Mouse (Mus musculus): ENCODE measurements at regions not wholly inside any gene's neighbourhood (a gene's known extent, or its start where the extent isn't known, plus 50 kb on each side); places are given as distances from the start of the nearest gene placed in this dataset.
A peak's percentile ranks its signal among the peaks of the same experiment; 100 is the strongest.

GRCm38 (mm10) chr3:127985165-127985564 is 89.0 kb upstream of the Fam241a start:
- WGBS = 64% methylated on average over 3 of the region's 3 CpGs
- Histone ChIP-seq H3K4me1 (ENCODE audit: control insufficient read depth, insufficient read depth, low read length) (no peaks in the 10 kb centered on the region), H3K9me3 (replicated peaks; ENCODE audit: control insufficient read depth, low read length, poor library complexity, severe bottlenecking) (no peaks in the 10 kb centered on the region), H3K9ac (ENCODE audit: low read depth, low read length) (no peak overlapping the region), H3K4me3 (ENCODE audit: low read depth, low read length) (no peak overlapping the region), H3K27me3 (ENCODE audit: control insufficient read depth, insufficient read depth, low read depth, low read length) (no peaks in the 10 kb centered on the region), H3K4me2 (ENCODE audit: low read length) (no peak overlapping the region), H3K27ac (ENCODE audit: low read length) (no peak overlapping the region), H3K36me3 (ENCODE audit: control insufficient read depth, insufficient read depth, low read length) (no peaks in the 10 kb centered on the region)
- no peak for ATAC-seq

- H3K4me1 ChIP-seq (ENCODE audit: control insufficient read depth, insufficient read depth, low read length) = no peaks in the 10 kb centered on the region
- no peak overlapping the region for H3K9ac ChIP-seq (ENCODE audit: low read depth, low read length)
- H3K27ac ChIP-seq (ENCODE audit: low read length) = no peak overlapping the region
- H3K4me2 ChIP-seq (ENCODE audit: low read length) = no peak overlapping the region
- no peaks in the 10 kb centered on the region for H3K27me3 ChIP-seq (ENCODE audit: control insufficient read depth, insufficient read depth, low read depth, low read length)
- ATAC-seq = no peak
- H3K36me3 ChIP-seq (ENCODE audit: control insufficient read depth, insufficient read depth, low read length) = no peaks in the 10 kb centered on the region
- H3K9me3 ChIP-seq (replicated peaks; ENCODE audit: control insufficient read depth, low read length, poor library complexity, severe bottlenecking) = no peaks in the 10 kb centered on the region
- 79% methylated on average over 6 of the region's 6 CpGs for WGBS
- H3K4me3 ChIP-seq (ENCODE audit: low read depth, low read length) = no peak overlapping the region
Observed at GRCm38 (mm10) chr3:127977240-127977639, 81.1 kb upstream of the Fam241a start.

GRCm38 (mm10) chr3:127970891-127971290 is 74.8 kb upstream of the Fam241a start:
- Histone ChIP-seq H3K27ac (ENCODE audit: low read length) (no peak overlapping the region), H3K9ac (ENCODE audit: low read depth, low read length) (no peak overlapping the region), H3K9me3 (replicated peaks; ENCODE audit: control insufficient read depth, low read length, poor library complexity, severe bottlenecking) (no peaks in the 10 kb centered on the region), H3K36me3 (ENCODE audit: control insufficient read depth, insufficient read depth, low read length) (no peaks in the 10 kb centered on the region), H3K4me1 (ENCODE audit: control insufficient read depth, insufficient read depth, low read length) (no peaks in the 10 kb centered on the region), H3K4me3 (ENCODE audit: low read depth, low read length) (no peak overlapping the region), H3K27me3 (ENCODE audit: control insufficient read depth, insufficient read depth, low read depth, low read length) (no peaks in the 10 kb centered on the region), H3K4me2 (ENCODE audit: low read length) (no peak overlapping the region)
- ATAC-seq = no peak
- 6% methylated on average over 5 of the region's 5 CpGs for WGBS

GRCm38 (mm10) chr3:127967170-127967569 is 71.0 kb upstream of the Fam241a start:
- no peak overlapping the region for H3K9ac ChIP-seq (ENCODE audit: low read depth, low read length)
- 73% methylated on average over 10 of the region's 10 CpGs for WGBS
- no peak for ATAC-seq
- H3K9me3 ChIP-seq (replicated peaks; ENCODE audit: control insufficient read depth, low read length, poor library complexity, severe bottlenecking) = no peaks in the 10 kb centered on the region
- no peaks in the 10 kb centered on the region for H3K36me3 ChIP-seq (ENCODE audit: control insufficient read depth, insufficient read depth, low read length)
- no peaks in the 10 kb centered on the region for H3K27me3 ChIP-seq (ENCODE audit: control insufficient read depth, insufficient read depth, low read depth, low read length)
- H3K27ac ChIP-seq (ENCODE audit: low read length) = no peak overlapping the region
- H3K4me1 ChIP-seq (ENCODE audit: control insufficient read depth, insufficient read depth, low read length) = no peaks in the 10 kb centered on the region
- H3K4me2 ChIP-seq (ENCODE audit: low read length) = no peak overlapping the region
- H3K4me3 ChIP-seq (ENCODE audit: low read depth, low read length) = no peak overlapping the region

GRCm38 (mm10) chr3:127966214-127966613 is 70.1 kb upstream of the Fam241a start:
- H3K36me3 ChIP-seq (ENCODE audit: control insufficient read depth, insufficient read depth, low read length) = no peaks in the 10 kb centered on the region
- no peaks in the 10 kb centered on the region for H3K27me3 ChIP-seq (ENCODE audit: control insufficient read depth, insufficient read depth, low read depth, low read length)
- no peaks in the 10 kb centered on the region for H3K9me3 ChIP-seq (replicated peaks; ENCODE audit: control insufficient read depth, low read length, poor library complexity, severe bottlenecking)
- H3K4me2 ChIP-seq (ENCODE audit: low read length) = no peak overlapping the region
- no peak for ATAC-seq
- no peak overlapping the region for H3K9ac ChIP-seq (ENCODE audit: low read depth, low read length)
- H3K27ac ChIP-seq (ENCODE audit: low read length) = no peak overlapping the region
- no peaks in the 10 kb centered on the region for H3K4me1 ChIP-seq (ENCODE audit: control insufficient read depth, insufficient read depth, low read length)
- WGBS = 79% methylated on average over 4 of the region's 4 CpGs
- H3K4me3 ChIP-seq (ENCODE audit: low read depth, low read length) = no peak overlapping the region

GRCm38 (mm10) chr3:127958919-127959684 is 63.0 kb upstream of the Fam241a start:
- Histone ChIP-seq H3K9me3 (replicated peaks; ENCODE audit: control insufficient read depth, low read length, poor library complexity, severe bottlenecking) (no peaks in the 10 kb centered on the region), H3K4me2 (ENCODE audit: low read length) (no peak overlapping the region), H3K4me1 (ENCODE audit: control insufficient read depth, insufficient read depth, low read length) (no peaks in the 10 kb centered on the region), H3K27ac (ENCODE audit: low read length) (no peak overlapping the region), H3K27me3 (ENCODE audit: control insufficient read depth, insufficient read depth, low read depth, low read length) (no peaks in the 10 kb centered on the region), H3K4me3 (ENCODE audit: low read depth, low read length) (no peak overlapping the region), H3K36me3 (ENCODE audit: control insufficient read depth, insufficient read depth, low read length) (no peaks in the 10 kb centered on the region), H3K9ac (ENCODE audit: low read depth, low read length) (no peak overlapping the region)
- ATAC-seq = no peak
- 13% methylated on average over 13 of the region's 13 CpGs for WGBS

- no peaks in the 10 kb centered on the region for H3K4me1 ChIP-seq (ENCODE audit: control insufficient read depth, insufficient read depth, low read length)
- ATAC-seq = no peak
- 90% methylated on average over 4 of the region's 4 CpGs for WGBS
- no peak overlapping the region for H3K4me3 ChIP-seq (ENCODE audit: low read depth, low read length)
- H3K9ac ChIP-seq (ENCODE audit: low read depth, low read length) = no peak overlapping the region
- H3K27me3 ChIP-seq (ENCODE audit: control insufficient read depth, insufficient read depth, low read depth, low read length) = no peaks in the 10 kb centered on the region
- no peaks in the 10 kb centered on the region for H3K9me3 ChIP-seq (replicated peaks; ENCODE audit: control insufficient read depth, low read length, poor library complexity, severe bottlenecking)
- H3K27ac ChIP-seq (ENCODE audit: low read length) = no peak overlapping the region
- H3K4me2 ChIP-seq (ENCODE audit: low read length) = no peak overlapping the region
- H3K36me3 ChIP-seq (ENCODE audit: control insufficient read depth, insufficient read depth, low read length) = no peaks in the 10 kb centered on the region
Observed at GRCm38 (mm10) chr3:127954856-127955255, 58.7 kb upstream of the Fam241a start.

GRCm38 (mm10) chr3:127953610-127954009 is 57.5 kb upstream of the Fam241a start:
- H3K4me2 ChIP-seq (ENCODE audit: low read length) = no peak overlapping the region
- no peaks in the 10 kb centered on the region for H3K9me3 ChIP-seq (replicated peaks; ENCODE audit: control insufficient read depth, low read length, poor library complexity, severe bottlenecking)
- no peaks in the 10 kb centered on the region for H3K36me3 ChIP-seq (ENCODE audit: control insufficient read depth, insufficient read depth, low read length)
- no peak overlapping the region for H3K27ac ChIP-seq (ENCODE audit: low read length)
- H3K9ac ChIP-seq (ENCODE audit: low read depth, low read length) = no peak overlapping the region
- 87% methylated on average over 4 of the region's 4 CpGs for WGBS
- 0 out of 2 replicates have a peak, but pooled peaks cover 2% of the 10 kb centered on the region for H3K27me3 ChIP-seq (ENCODE audit: control insufficient read depth, insufficient read depth, low read depth, low read length)
- H3K4me1 ChIP-seq (ENCODE audit: control insufficient read depth, insufficient read depth, low read length) = no peaks in the 10 kb centered on the region
- no peak for ATAC-seq
- no peak overlapping the region for H3K4me3 ChIP-seq (ENCODE audit: low read depth, low read length)

GRCm38 (mm10) chr3:127948898-127949620 is 52.9 kb upstream of the Fam241a start:
- WGBS = 37% methylated on average over 6 of the region's 6 CpGs
- H3K36me3 ChIP-seq (ENCODE audit: control insufficient read depth, insufficient read depth, low read length) = no peaks in the 10 kb centered on the region
- H3K9me3 ChIP-seq (replicated peaks; ENCODE audit: control insufficient read depth, low read length, poor library complexity, severe bottlenecking) = no peaks in the 10 kb centered on the region
- peak; percentile 58; the same call in 1 of the 2 replicates for ATAC-seq
- H3K27me3 ChIP-seq (ENCODE audit: control insufficient read depth, insufficient read depth, low read depth, low read length) = 0 out of 2 replicates have a peak, but pooled peaks cover 2% of the 10 kb centered on the region
- no peak overlapping the region for H3K9ac ChIP-seq (ENCODE audit: low read depth, low read length)
- no peaks in the 10 kb centered on the region for H3K4me1 ChIP-seq (ENCODE audit: control insufficient read depth, insufficient read depth, low read length)
- H3K4me3 ChIP-seq (ENCODE audit: low read depth, low read length) = no peak overlapping the region
- H3K4me2 ChIP-seq (ENCODE audit: low read length) = no peak overlapping the region
- H3K27ac ChIP-seq (ENCODE audit: low read length) = no peak overlapping the region

All from midbrain, embryonic 16.5 days (tissue).